Mouse (Mus musculus) myocyte (in vitro differentiated cells): Measurements from ENCODE around the gene Klhl21.

Experiments
- CEBPB ChIP-seq: IDR thresholded peaks from 2 replicates; pipeline ENCODE4 v1.6.1; 2011; ENCODE audit warnings: mild to moderate bottlenecking, moderate library complexity; ENCODE audit not compliant: poor library complexity, insufficient read depth, severe bottlenecking
- MAX ChIP-seq: IDR thresholded peaks from one replicate; pipeline ENCODE4 v1.6.1; 2011; ENCODE audit warnings: low read depth, mild to moderate bottlenecking, control low read depth
- MYOD1 ChIP-seq, 3 experiments: IDR thresholded peaks; one replicate each; pipeline ENCODE4 v1.6.1; 2011; ENCODE audit warnings: control low read depth in 2 of 3, low read depth in 2 of 3, mild to moderate bottlenecking in 2 of 3, moderate library complexity in 1 of 3; ENCODE audit not compliant: insufficient read length in 2 of 3, control insufficient read depth in 1 of 3
- MYOG ChIP-seq, 3 experiments: IDR thresholded peaks; one replicate each; pipeline ENCODE4 v1.6.1; 2011; ENCODE audit warnings: control low read depth in 2 of 3, low read depth in 2 of 3, mild to moderate bottlenecking in 2 of 3; ENCODE audit not compliant: insufficient read length in 2 of 3, control insufficient read depth in 1 of 3, insufficient read depth in 1 of 3
- POLR2A ChIP-seq: IDR thresholded peaks from one replicate; pipeline ENCODE4 v1.6.1; 2011; ENCODE audit warnings: low read depth, mild to moderate bottlenecking, control low read depth, moderate library complexity; ENCODE audit not compliant: insufficient read length
- POLR2AphosphoS2 ChIP-seq: IDR thresholded peaks from one replicate; pipeline ENCODE4 v1.6.1; 2011; ENCODE audit warnings: low read depth, control low read depth; ENCODE audit not compliant: insufficient read length
- TCF12 ChIP-seq: IDR thresholded peaks from one replicate; pipeline ENCODE4 v1.6.1; 2011; ENCODE audit warnings: mild to moderate bottlenecking, control low read depth; ENCODE audit not compliant: poor library complexity, insufficient read depth, severe bottlenecking
- USF1 ChIP-seq: IDR thresholded peaks from one replicate; pipeline ENCODE4 v1.6.1; 2011; ENCODE audit warnings: low read depth, mild to moderate bottlenecking, control low read depth, moderate library complexity

DNA sequence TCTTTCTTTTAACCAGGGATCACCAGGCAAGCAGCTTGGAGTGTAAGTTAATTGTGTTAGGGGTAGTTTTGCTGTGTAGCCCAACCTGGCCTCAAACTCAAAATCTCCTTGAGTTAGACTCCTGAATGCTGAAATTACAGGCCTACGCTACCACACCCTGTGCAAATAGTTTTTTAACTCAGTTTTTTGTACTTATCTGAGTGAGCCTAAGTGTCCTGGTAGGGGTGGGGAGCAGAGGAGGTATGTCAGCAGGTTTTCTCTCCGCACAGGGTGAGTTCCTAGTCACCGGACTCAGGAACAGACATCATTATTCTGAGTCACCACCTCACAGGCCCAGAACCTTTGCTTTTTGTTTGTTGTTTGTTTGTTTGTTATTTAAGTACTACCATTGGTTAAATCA is 6.5 kb upstream of the Klhl21 start:
- TF ChIP-seq MYOG (IDR thresholded peaks at IDR 0.05; ENCODE audit: control insufficient read depth in 1 of 3, insufficient read depth in 1 of 3, insufficient read length in 2 of 3, low read depth in 2 of 3), result no peak
- no peak for TF ChIP-seq POLR2A
- TF ChIP-seq MYOD1 (IDR thresholded peaks at IDR 0.05; ENCODE audit: control insufficient read depth in 1 of 3, insufficient read length in 2 of 3, low read depth in 2 of 3), result no peak
- no peak for TF ChIP-seq USF1
- no peak for TF ChIP-seq POLR2AphosphoS2
- TF ChIP-seq TCF12, result no peak
- TF ChIP-seq MAX, result no peak
- TF ChIP-seq CEBPB, result no peak
